Mouse (Mus musculus) embryonic fibroblast, embryonic 13.5 days (primary cell): ENCODE results near the gene Prickle2. TPM values are rescaled to one million over a fixed set of nuclear protein-coding genes. Genes with fewer than 3 reads are reported as not detected.

Experiments
- H3K27ac ChIP-seq: 2 replicates; pipeline ENCODE4 v1.5.1; 2012; ENCODE audit warnings: low read length, control low read depth, inconsistent platforms; ENCODE audit not compliant: insufficient read depth
- H3K4me1 ChIP-seq: 2 replicates; pipeline ENCODE4 v1.6.1; 2011; ENCODE audit warnings: low read length; ENCODE audit not compliant: control insufficient read depth, insufficient read depth
- H3K4me3 ChIP-seq: 2 replicates; pipeline ENCODE4 v1.5.1; 2011; ENCODE audit warnings: mild to moderate bottlenecking, control low read depth, low read length; ENCODE audit not compliant: insufficient read depth
- CTCF ChIP-seq: IDR thresholded peaks from 2 replicates; pipeline ENCODE4 v1.5.1; 2011; ENCODE audit warnings: mild to moderate bottlenecking, control low read depth, low read length, moderate library complexity, borderline replicate concordance; ENCODE audit not compliant: insufficient read depth
- POLR2A ChIP-seq: IDR thresholded peaks from 2 replicates; pipeline ENCODE4 v1.6.1; 2011; ENCODE audit warnings: low read depth, mild to moderate bottlenecking, control low read depth, low read length, moderate library complexity
- polyA plus RNA-seq: library from polyadenylated mRNA; stranded (reverse); fragments of >200 nt; gene quantifications from 2 replicates; pipeline ENCODE4 v1.2.4, GENCODE M21; 2011; ENCODE audit warnings: low read depth; ENCODE audit not compliant: missing spikeins, insufficient read length

Prickle2 gene
- polyA plus RNA-seq, 1 experiment = 10.4 TPM

DNA sequence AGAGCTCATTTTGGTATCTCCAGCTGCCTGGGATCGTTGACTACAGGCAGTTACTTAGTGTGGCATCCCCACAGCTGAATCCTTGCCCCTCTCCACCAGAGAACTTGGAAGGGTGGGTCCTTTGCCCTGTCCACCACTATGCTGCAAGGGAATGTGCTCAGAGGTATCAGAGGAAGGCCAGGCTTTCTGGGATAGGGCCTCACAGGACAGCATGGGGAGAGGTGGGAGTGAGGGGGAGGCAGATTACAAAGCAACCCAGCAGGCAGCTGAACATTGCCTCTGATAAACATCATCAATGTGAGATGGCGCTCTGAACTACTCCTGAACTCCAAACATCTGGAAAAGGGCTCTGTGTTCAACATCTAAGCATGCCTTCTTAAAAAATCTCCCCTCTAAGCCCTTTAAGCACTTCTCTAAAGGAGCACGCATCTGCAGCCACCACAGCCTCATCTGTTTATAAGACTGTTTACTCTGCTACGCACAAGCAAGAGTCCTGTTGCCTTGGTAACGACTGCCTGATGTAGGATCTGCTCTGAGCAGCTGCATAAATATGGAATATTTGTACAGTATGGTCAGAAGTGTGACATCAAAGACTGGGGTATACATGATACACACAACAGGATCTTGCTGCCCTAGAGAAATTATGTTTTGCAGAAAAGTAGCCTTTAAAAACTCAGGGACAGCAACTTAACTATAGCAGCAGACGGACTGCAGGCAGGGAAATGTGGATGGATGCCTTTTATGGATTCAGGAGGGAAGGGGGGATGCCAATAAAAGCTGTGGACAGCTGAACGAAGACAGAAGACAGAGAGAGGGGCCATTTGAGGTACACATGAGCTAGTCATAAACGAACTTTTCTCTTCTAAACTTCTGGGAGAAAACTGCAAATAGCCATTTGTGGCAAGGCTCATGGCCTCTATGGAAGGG lies 291.2 kb downstream of the Prickle2 start:
- TF ChIP-seq CTCF (no peak), POLR2A (no peak)
- no peak overlapping the region for H3K27ac ChIP-seq
- H3K4me3 ChIP-seq = no peak overlapping the region
- H3K4me1 ChIP-seq = no peaks in the 10 kb centered on the region

DNA sequence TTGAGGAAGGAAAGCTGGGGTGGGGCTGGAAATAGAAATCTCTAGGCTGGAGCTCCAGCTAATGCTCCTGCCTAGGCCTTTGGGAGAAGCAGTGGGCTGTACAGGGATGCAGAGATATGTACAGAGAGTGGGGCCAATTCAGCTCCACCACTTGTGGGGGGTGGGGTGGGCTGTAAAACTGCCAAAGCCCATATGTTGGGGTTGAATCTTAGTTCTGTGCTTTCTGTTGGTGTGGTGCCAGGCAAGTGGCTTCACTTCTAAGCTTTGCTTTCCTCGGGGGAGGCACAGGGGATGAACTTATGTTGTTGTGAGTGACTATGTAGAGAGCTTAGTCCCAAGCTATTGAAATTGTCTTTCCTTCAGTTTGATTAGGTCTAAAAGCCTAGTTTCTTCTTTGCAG lies 292.0 kb downstream of the Prickle2 start:
- TF ChIP-seq CTCF (no peak), POLR2A (no peak)
- H3K27ac ChIP-seq = no peak overlapping the region
- no peaks in the 10 kb centered on the region for H3K4me1 ChIP-seq
- H3K4me3 ChIP-seq = no peak overlapping the region

DNA sequence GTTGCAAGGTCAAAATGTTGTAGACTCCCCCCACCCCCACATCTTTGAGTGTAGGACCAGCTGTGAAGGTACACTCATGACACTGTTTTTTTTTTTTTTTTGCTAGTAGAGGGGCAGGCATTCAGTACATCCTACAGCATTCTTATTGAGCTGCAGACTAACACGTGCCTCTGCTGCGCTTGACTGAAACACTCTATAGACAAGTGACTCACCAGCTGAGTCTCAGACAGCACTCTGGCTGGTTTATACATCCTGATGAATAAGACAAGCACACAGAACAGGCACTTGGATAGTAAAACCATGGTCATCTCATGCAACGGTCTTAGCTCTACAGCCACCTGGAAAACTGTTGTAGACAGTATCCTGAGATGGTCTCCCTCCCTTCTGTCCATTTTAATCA lies 296.2 kb downstream of the Prickle2 start:
- Histone ChIP-seq H3K27ac (no peak overlapping the region), H3K4me1 (no peaks in the 10 kb centered on the region), H3K4me3 (no peak overlapping the region)
- TF ChIP-seq POLR2A (no peak), CTCF (no peak)

DNA sequence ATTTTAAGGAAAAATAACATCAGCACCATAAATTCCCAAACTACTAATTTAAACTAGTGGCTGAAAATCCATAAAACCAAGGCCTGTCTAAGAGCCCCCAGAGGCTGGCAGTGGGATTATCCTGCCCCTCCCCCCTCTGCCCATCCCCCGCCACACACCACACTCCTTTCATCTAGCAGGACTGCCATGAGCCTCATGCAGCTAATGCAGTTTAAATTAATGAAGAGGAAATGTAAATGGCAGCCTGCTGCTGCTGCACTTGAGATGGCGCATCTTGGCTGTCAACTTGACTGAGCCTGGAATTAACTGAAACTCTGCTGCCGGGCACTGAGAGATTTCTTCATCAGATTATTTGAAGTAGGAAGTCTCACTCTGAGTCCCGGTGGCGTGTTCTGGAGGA lies 298.7 kb downstream of the Prickle2 start:
- TF ChIP-seq POLR2A = no peak

DNA sequence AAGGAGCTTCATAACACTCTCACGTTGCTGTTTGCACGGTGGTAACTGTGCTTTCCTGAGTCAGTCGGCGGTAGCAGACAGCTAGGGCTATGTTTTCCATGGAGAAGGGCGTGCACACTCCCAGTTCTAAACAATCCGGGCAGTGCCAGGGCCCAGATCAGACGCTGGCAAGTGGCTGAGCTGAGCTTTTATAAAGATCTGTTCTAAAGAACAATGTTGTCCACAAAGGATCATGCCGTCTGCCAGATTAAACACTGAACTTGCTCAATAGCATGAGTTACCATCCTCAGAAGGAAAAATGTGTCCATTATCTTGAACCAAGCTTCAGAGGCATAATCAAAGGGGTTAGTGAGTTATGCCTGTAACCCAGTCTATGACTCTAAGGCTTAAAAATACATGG lies 300.4 kb downstream of the Prickle2 start:
- no peak overlapping the region for H3K4me3 ChIP-seq
- no peak overlapping the region for H3K27ac ChIP-seq
- H3K4me1 ChIP-seq = no peaks in the 10 kb centered on the region
- TF ChIP-seq POLR2A (no peak), CTCF (no peak)

More for the DNA sequence above, 298.7 kb downstream of the Prickle2 start:
- H3K4me3 ChIP-seq = no peak overlapping the region
- no peak overlapping the region for H3K27ac ChIP-seq
- H3K4me1 ChIP-seq = no peaks in the 10 kb centered on the region

DNA sequence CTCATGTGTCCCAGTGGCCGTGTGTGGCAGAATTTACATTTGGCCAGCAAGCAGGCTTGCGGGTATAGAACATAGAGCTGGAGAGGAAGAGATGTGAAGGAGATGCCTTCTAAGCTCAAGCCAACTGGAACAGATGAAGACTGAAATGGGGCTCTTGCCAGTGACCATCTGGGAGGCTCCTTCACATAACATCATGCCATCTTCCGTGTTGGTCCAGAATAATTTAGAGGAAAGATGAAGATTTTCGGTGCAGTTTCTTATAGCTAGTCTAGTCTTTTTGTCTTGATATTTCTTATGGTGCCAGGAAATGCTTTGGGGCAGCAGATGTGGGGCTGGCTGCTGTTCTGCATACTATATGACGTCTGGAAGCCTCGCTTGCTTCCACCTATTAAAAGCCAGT lies 308.1 kb downstream of the Prickle2 start:
- TF ChIP-seq POLR2A = no peak
- TF ChIP-seq CTCF = no peak
- Histone ChIP-seq H3K4me3 (no peak overlapping the region), H3K4me1 (no peaks in the 10 kb centered on the region), H3K27ac (no peak overlapping the region)

DNA sequence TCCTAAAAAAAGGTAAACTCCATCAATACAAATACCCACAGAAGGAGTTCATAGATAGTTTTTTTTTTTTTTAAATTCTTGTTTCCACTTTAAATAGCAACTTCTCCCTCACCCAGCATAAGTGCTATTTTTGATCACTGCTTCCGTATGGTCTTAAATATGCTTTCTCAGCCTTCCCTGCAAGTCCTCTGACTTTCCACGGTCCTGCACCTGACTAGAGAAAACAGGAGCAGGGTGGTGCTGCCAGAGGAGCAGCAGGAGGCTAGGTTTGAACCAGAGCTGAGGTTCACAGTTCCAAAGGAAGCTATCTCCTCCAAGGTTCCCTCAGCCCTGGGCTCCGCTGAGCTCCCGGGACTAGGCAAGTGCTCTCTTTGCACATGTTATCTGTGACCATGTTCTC lies 310.4 kb downstream of the Prickle2 start:
- no peak for TF ChIP-seq POLR2A
- no peak for TF ChIP-seq CTCF
- no peaks in the 10 kb centered on the region for H3K4me1 ChIP-seq
- H3K27ac ChIP-seq = no peak overlapping the region
- no peak overlapping the region for H3K4me3 ChIP-seq

DNA sequence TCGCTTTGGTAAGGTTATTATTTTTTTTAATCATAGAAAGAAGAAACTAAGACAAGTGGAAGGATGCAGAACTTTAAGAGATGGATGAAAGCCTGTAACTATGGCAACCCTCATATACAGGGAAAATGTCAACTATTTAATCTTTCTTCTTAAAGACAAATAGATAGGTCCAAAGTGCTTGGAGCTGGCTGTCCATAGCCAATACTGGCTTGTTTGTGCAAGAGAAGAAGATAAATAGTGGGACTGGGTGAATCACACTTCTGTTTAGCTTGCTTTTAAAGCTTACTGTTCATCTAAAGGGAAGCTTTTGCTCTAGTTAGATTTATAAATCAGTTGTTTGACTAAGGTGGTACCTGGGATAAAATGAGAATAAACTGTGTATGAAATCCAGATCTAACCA lies 310.8 kb downstream of the Prickle2 start:
- TF ChIP-seq CTCF (no peak), POLR2A (no peak)
- H3K27ac ChIP-seq = no peak overlapping the region
- H3K4me3 ChIP-seq = no peak overlapping the region
- no peaks in the 10 kb centered on the region for H3K4me1 ChIP-seq

DNA sequence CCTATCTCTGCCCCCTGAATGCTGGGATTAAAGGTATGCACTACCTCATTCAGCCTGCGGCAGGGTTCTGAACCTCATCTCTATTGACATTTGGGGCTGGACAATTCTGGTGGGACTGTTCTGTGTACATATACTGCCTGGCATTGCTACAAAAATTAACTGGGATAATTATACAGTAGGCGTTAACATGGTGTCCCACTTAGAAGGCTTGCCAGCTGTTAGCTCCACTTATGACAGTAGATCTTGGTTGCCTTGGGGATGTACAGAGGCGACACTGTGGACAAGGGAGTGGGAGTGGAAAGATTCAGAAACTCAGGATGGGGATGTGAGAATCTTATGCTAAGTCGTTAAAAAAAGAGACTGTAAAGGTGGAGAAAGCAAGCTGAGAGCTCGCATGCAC lies 311.3 kb downstream of the Prickle2 start:
- H3K4me3 ChIP-seq = no peak overlapping the region
- H3K4me1 ChIP-seq = no peaks in the 10 kb centered on the region
- TF ChIP-seq CTCF (no peak), POLR2A (no peak)
- no peak overlapping the region for H3K27ac ChIP-seq

DNA sequence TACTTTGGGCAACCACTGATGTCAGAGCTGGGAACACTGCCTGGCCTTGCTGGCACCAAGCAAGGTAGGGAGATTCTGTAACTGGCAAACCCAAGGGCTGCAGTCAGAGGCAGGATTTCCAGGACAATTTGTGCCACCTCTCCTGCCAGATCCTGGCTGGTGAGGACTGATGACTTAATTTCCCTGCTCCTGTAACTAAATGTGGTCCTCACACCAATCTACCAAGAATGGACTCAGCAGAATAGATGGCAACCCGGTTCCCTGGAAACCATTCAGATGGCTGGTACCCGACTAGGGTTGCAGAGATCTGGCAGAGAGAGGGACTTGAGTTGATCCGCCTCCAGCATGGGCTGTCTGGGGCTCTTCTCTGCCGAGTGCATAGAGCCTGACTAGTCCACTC lies 315.6 kb downstream of the Prickle2 start:
- TF ChIP-seq CTCF (no peak), POLR2A (no peak)
- no peak overlapping the region for H3K4me3 ChIP-seq
- no peak overlapping the region for H3K27ac ChIP-seq
- H3K4me1 ChIP-seq = no peaks in the 10 kb centered on the region

DNA sequence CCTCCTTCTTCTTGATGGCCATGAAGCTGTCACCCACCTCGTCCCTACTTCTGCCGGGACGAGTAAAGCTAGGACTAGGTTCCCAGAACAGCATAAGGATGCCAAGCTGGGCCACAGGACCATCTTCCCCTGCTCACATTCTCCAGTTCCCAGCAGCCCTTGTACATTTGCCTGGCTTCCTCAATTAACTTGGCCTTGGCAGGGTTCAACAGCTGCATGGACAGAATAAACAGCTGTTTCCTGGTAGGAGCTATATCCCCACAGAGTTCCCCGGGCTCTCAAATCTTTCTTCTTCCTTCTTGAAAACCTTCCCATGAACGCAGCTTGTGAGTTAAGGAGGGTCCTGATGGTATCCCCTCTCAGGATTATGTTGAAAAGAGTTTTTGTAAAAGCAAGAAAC lies 317.3 kb downstream of the Prickle2 start:
- H3K4me3 ChIP-seq = no peak overlapping the region
- no peak for TF ChIP-seq CTCF
- TF ChIP-seq POLR2A = no peak
- H3K4me1 ChIP-seq = no peaks in the 10 kb centered on the region
- no peak overlapping the region for H3K27ac ChIP-seq
